Mouse (Mus musculus) heart, postnatal 0 days (tissue): ENCODE results near the gene Car5b.

Experiments used
- CTCF ChIP-seq: IDR thresholded peaks from 2 replicates; pipeline ENCODE4 v1.5.1; 2016; ENCODE audit warnings: antibody characterized with exemption, control low read depth, low read depth
- EP300 ChIP-seq: IDR thresholded peaks from 2 replicates; pipeline ENCODE4 v1.6.1; 2016; ENCODE audit warnings: antibody characterized with exemption, low read depth

DNA sequence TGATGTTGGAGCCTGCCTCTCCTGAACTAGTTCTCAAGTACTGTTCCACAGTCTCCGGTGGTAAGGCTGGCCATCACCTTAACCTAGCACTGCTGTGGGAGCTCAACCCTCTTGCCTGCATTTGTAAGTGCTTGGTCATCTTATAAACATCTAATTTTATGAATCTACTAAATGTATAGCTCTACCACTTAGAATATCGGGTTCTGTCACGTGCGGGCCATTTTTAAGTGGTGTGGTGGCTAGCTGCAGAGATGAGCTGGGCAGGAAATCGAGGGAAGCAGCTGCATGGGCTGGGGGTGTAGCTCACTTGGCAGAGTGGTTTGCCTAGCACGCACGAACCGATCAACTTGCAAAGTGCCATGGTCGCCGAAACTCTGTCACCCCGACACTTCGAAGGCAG, 70.4 kb downstream of the Car5b start:
- TF ChIP-seq CTCF, result no peak
- TF ChIP-seq EP300, result no peak
